Mouse (Mus musculus) cerebellum, adult 2 months (tissue): Measurements from ENCODE around the gene Wfdc3.

ENCODE experiments used
- CTCF ChIP-seq: fragments of 200-500 bp; IDR thresholded peaks from 2 replicates; pipeline ENCODE4 v1.5.1; 2011; ENCODE audit warnings: low read depth, mild to moderate bottlenecking, control low read depth, low read length, moderate library complexity, borderline replicate concordance; ENCODE audit not compliant: insufficient read depth
- POLR2A ChIP-seq: fragments of 200-500 bp; IDR thresholded peaks from 2 replicates; pipeline ENCODE4 v1.6.1; 2011; ENCODE audit warnings: low read length, control low read depth, borderline replicate concordance; ENCODE audit not compliant: insufficient read depth

- TF ChIP-seq CTCF (no peak), POLR2A (no peak)
Measured at GRCm38 (mm10) chr2:164705328-164705727, 40.4 kb downstream of the Wfdc3 start.
